Mouse (Mus musculus) ovary, postnatal 36 days (tissue): ENCODE results near the gene Atf7ip.

Source experiments
- DNase-seq: peaks from one replicate; pipeline ENCODE4 v3.0.0; 2022; ENCODE audit warnings: low spot score, mixed read lengths

Gene Atf7ip

GRCm38 (mm10) chr6:136486801-136487553, 19.0 kb upstream of the Atf7ip start:
- DNase-seq: no peak

GRCm38 (mm10) chr6:136487554-136487950, 18.4 kb upstream of the Atf7ip start:
- DNase-seq: no peak

- no peak for DNase-seq
Observed at GRCm38 (mm10) chr6:136489899-136490298, 16.1 kb upstream of the Atf7ip start.

- DNase-seq: no peak
Observed at GRCm38 (mm10) chr6:136490516-136491475, 15.2 kb upstream of the Atf7ip start.

GRCm38 (mm10) chr6:136491631-136492030, 14.3 kb upstream of the Atf7ip start:
- no peak for DNase-seq

DNA sequence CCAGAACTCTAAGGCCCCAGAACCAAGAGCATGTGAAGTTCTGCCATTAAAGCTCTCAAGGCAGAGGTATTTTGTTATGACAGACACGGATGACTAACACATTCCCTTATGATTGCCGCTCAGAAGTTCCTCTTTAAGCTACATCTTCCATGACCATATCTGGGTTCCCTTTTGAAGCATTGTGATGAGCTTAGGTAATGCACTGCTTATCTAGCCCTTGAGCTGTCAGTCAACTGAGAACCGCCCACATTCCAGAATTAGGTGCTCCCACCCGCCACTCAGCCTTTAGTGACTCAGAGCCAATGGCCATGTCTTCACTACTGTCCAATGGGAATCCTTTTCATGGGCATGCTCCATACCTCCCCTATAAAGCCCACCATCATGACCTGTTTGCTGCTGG, 13.7 kb upstream of the Atf7ip start:
- no peak for DNase-seq

DNA sequence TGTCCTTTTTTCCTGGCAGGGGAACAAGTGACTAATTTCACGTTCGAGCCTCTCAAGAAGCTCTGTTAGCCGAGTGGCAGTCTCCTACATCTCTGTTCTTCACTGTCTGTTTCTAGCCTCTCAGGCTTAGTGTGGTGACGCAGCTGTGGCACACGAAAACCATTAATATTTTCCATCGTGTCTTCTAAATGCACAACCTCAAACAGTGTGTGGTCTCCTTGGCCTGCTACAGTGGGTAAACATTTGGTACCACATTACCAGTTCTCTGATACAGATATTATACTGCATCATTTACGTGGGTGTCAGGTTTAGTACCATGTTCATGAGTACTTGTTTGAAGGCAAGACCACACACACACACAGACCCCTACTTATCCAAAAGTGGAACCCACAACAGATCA, 12.5 kb upstream of the Atf7ip start:
- no peak for DNase-seq

DNA sequence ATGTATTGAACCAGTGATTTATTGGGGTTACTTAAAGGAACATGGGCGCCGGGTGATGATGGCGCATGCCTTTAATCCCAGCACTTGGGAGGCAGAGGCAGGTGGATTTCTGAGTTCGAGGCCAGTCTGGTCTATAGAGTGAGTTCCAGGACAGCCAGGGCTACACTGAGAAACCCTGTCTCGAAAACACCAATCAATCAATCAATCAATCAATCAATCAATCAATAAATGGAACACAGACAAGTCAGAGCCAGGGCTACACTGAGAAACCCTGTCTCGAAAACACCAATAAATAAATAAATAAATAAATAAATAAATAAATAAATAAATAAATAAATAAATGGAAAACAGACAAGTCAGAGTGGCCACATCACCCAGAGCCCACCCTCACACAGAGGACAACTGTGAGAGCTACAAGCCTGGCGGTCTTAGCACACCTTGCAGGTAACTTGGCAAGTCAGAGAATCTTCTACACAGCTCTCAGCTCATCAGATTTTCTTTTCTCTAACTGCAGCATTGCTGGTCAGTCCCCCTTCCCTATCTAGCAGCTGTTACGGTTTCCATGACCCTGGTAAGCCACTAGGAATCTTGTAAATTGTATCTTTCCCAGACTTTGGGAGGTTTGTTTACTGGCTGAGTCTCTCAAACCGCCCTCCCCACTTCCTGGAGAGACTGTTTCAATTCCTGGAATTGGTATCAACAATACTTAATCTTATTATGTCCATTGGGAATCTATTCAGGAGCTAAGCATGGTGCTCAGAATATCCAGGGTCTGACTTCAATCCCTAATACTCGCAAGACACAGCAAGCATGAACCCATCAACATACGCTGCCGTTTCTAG, 11.8 kb upstream of the Atf7ip start:
- no peak for DNase-seq

GRCm38 (mm10) chr6:136495023-136495422, 10.9 kb upstream of the Atf7ip start:
- no peak for DNase-seq

DNA sequence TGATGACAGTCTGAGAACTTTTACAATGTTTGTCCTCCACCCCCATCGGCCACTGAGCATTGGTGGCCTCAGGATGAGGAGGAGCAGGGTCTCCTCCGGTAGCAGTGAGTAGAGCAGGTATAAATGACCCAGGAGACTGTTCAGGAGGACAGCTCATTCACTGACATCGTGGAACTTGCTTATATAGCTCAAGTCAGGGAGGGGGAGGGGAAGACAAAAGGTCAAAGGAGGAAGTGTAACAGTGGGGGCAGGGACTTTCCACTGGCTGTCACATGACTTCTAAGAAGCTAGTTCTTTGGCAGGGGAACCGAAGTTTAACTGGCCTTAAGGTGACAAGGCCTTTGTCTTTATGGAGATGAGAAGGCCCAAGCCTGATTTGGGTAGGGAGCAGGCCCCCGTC, 8.2 kb upstream of the Atf7ip start:
- DNase-seq: no peak

DNA sequence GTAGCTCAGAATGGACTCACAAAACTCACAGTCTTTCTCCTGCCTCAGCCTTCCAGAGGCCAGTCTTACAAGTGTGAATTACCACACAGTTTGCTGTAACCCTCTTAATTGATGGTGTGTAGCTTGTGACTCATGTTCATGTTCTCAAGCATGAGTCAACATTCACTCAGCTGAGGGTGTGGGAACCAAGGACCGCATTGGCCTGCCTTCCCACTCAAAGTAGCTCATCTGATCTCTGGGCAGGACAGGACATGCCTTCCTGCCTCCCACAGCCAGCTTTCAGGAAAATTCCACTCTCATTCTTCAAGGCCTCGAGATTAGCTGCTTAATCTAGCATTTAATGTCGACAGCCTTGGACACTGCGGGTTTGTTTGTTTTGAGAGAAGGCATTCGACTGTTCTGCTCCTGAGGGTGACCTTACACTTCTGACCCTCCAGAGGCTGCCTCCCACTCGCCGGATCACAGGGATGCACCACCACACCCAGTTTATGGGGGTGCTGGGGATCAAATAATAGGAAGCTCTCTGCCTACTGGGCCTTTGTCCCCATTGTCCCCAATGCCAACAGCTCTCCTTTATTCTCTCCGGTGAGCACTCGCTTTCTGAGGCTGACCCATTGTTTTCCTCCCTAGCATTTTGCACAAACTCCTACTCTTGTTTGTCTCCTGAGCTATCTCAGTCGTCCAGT, 6.5 kb upstream of the Atf7ip start:
- DNase-seq: no peak

GRCm38 (mm10) chr6:136508652-136509051, 2.7 kb downstream of the Atf7ip start:
- DNase-seq: no peak

GRCm38 (mm10) chr6:136510945-136511344, 5.0 kb downstream of the Atf7ip start:
- no peak for DNase-seq

DNA sequence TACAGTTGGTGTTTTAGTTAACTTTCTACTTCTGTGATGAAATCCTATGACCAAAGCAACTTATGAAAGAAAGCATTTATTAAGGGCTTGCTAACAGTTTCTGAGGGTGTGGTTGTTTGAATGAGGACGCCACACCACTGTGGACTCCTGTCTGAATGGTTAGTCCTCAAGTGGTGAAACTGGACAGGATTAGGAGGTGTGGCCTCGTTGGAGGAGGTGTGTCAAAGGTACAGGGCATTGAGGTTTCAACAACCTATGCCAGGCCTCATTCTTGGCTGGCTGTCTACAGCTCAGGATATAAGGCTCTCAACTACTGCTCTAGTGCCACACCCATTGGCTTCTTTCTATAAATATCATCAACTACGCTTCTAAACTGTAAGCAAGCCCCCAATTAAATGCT, 6.4 kb downstream of the Atf7ip start:
- no peak for DNase-seq

- no peak for DNase-seq
Observed at GRCm38 (mm10) chr6:136516626-136517025, 10.7 kb downstream of the Atf7ip start.

GRCm38 (mm10) chr6:136517221-136517620, 11.3 kb downstream of the Atf7ip start:
- DNase-seq: no peak

GRCm38 (mm10) chr6:136518537-136519246, 12.7 kb downstream of the Atf7ip start:
- DNase-seq: peak; percentile 91

GRCm38 (mm10) chr6:136519254-136519653, 13.3 kb downstream of the Atf7ip start:
- no peak for DNase-seq

- DNase-seq: no peak
Observed at GRCm38 (mm10) chr6:136520361-136520760, 14.4 kb downstream of the Atf7ip start.

DNA sequence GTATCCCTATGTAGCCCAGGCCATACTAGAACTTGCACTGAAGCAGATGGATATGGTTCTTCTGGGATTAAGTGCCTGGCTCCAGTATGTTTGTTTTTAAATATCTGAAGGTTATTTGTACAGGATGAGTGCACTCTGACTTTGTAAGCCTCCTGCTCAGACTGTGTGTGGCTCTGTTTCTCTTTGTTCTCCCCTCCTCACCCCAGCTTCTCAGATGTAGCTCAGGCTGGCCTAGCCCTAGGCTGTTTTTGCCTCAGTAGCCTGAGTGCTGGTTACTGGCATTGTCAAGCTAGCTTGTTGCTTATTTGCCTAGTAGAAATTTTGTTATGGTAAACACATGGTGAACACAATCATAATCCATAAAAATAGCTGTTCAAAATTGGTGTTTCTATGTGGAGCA, 15.7 kb downstream of the Atf7ip start:
- no peak for DNase-seq

- no peak for DNase-seq
Observed at GRCm38 (mm10) chr6:136522658-136523057, 16.7 kb downstream of the Atf7ip start.
